Mouse (Mus musculus) 3134 (cell line): ENCODE data around the gene Homer2.

Experiments used
- DNase-seq: peaks from one replicate; pipeline ENCODE4 v3.0.0-alpha.2; 2011; ENCODE audit warnings: low spot score; ENCODE audit not compliant: insufficient read length; ENCODE audit errors: extremely low read depth

Gene Homer2

DNA sequence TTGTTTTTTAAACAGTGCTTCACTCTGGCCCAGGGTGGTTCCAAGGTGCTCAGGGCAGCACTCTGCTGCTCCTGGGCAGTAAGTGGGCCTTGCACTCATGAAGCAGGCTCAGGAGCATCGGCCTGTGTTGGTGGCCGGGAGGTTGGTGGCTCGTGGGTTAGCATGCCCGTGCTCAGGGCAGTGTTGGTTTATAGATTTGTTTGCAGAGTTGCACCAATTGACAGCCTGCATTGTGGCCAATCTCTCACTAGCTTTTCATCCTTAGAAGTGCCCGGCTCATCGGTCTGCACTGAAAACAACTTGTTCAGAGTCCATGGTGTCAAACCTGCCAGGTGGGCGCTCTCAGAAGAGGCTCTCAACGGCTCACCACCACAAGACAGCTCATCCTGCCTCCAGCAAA is 113.9 kb downstream of the Homer2 start:
- no peak for DNase-seq

DNA sequence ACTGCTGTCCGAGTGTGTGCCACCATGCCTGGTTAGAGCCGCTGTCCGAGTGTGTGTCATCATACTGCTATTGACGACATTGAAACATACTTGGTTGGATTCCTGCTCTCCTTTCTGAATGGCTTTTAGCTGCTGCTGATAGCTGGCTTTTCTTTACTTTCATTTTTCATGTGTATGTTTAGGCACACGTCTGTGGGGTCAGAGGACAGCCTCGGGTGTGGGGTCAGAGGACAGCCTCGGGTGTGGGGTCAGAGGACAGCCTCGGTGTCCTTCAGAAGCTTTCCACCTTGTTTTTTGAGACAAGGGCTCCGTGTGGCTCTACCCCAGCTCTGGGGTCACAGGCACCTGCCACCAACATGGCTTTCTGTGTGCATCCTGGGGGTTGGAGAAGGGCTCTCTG is 114.6 kb downstream of the Homer2 start:
- DNase-seq: no peak

DNA sequence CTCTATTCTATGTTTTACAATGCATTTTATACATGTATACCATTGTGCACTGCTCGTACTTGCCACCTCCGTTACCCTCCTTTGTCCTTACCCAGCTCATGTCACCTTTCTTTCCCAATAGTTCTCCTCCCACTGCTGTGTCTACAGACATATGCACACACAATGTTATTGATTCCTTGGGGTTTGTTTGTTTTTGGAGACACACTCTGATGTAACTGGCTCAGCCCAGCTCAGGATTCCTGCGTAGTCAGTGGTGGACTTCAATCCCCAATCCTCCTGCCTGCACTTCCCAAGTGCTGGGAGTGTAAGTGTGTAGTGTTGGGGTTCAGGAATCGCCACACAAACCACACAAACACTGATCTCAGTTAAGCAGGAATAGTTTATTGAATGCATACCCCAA is 120.1 kb downstream of the Homer2 start:
- DNase-seq: no peak

DNA sequence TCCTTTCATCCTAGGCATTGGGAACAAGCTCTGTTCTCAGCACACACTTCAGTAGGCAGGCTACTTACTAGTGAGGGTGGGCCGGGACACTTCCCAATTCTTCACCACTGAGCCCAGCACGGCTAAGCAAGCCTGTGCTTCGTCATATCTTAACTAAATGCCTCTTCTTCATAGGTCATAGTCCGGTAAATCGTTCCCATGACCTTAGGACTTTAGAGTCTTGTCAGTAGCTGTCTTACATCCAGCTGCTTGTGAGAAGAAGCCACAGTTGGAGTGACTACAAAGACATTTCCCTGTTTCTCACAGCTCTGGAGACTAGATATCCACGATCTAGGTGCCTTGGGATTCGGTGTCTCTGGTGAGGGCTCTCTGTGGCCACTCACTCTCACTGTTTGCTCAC is 122.0 kb downstream of the Homer2 start:
- DNase-seq: no peak

DNA sequence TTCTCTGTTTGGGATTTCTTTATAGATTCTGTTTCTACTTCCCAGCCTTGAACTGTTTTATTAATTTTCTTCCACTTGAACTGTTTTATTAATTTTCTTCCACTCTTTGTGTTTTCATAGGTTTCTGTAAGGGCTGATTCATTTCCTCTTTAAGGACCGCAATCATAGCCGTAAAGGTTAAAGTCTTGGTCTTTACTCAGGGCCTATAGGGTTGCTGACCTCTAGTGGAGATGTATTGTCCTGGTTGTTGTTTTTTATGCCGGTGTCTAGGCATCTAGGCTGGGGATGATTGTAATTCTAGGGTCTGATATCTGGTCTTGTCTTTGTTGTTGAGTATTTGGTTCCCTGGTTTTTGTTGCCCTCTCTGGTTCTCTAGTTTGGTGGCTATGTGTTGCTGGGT is 123.8 kb downstream of the Homer2 start:
- no peak for DNase-seq

DNA sequence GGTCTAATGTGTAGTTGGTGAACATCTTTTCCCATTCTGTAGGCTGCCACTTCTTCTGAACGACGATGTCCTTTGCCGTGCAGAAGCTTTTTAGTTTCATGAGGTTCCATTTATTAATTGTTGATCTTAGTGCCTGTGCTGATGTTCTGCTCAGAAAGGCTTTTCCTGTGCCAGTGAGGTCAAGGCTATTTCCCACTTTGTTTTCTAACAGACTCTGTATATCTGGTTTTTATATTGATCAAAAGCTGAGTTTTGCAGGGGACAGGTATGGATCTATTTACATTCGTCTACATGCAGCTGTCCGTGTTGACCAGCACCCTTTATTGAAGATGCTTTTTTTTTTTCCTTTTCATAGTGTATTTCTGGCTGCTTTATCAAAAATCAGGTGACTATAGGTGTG is 128.0 kb downstream of the Homer2 start:
- no peak for DNase-seq

DNA sequence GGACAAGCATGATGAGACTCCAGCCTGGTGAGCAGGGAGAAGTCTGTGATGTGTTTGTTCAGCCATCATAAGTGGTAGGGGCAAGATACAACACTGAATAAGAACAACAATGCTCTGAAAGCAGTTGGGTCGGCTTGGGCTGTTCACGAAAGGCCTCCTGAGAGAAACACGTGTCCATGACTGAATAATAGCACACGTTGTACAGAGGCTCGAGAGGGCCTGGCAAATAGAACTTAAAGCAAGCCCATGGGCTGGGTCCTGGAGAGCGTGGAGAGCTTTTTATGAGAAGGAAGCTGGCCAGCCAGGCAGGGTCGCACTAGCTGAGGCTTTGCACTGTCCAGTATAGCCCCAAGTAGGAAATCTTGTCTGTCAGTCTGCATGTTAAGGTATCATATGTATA is 128.9 kb downstream of the Homer2 start:
- DNase-seq: no peak

DNA sequence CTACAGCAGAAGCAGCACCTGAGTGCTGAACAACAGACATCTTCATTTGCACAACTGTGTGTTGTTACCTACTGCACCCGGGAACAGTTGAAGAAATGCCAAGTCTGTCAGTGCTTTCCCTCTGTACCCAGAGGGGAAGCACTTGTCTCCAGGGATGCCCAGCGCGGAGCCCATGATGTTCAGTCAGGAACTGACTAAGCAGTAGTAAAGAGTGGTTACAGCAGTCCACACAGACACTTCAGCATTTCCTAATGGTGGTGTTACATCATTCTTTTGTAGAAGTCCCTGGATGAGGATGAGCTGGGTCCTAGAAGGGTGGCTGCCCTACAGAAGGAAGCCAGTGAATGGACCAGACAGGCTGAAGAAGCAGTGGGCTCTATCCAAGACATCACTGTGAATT is 129.5 kb downstream of the Homer2 start:
- no peak for DNase-seq

DNA sequence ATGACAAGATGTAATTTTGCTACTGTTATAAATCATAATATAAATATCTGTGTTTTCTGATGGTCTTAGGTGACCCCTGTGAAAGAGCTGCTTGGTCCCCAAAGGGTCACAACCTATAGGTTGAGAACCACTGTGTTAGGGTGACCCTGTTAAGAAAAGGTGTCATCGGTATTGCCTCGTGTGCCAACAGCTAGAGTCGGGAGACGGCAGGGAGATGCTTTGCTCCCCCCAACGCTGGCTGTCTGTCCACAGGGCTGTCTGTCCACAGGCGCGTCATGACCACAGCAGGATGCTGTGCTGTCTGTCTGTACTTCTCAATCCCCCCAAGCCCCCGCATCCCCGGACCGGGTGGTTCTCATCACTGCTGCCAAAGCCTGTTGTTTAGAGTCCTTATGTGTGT is 131.7 kb downstream of the Homer2 start:
- no peak for DNase-seq

DNA sequence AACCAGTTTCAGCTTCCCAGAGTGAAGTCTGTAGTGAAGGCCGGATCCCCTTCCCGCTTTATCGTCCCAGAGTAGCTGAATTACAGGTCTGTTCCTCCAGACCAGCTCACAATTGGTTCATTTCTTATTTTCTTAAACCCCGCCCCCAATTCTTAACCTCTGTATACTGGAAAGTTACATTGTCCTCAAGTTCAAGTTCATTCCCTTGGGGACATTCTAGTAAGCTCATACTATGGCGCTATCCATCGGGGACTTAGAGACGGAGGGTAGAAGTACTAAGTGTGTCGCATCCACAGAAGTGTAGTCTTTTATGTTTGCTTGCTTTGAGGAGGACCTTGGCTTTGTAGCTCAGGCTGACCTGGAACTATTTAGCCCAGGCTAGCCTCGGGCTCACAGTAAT is 133.5 kb downstream of the Homer2 start:
- no peak for DNase-seq

DNA sequence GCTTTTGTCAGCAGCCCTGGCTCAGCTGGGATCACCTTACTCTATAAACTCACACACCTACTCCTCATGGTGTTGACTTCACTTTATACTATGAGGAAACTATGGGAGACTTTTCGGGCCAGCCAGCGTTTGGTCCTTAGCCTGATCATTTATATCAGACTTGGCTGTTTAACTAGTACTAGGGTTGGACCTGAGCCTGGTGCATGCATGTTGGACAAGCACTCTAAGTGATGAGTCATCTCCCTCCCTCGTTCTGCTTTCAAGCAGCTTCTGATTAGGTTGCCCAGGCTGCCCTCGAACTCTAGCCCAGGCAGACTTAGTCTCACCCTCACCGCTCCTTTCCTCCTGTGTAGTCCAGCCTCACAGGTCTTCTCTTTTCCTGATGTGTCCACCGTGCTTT is 133.9 kb downstream of the Homer2 start:
- DNase-seq: peak; percentile 34

DNA sequence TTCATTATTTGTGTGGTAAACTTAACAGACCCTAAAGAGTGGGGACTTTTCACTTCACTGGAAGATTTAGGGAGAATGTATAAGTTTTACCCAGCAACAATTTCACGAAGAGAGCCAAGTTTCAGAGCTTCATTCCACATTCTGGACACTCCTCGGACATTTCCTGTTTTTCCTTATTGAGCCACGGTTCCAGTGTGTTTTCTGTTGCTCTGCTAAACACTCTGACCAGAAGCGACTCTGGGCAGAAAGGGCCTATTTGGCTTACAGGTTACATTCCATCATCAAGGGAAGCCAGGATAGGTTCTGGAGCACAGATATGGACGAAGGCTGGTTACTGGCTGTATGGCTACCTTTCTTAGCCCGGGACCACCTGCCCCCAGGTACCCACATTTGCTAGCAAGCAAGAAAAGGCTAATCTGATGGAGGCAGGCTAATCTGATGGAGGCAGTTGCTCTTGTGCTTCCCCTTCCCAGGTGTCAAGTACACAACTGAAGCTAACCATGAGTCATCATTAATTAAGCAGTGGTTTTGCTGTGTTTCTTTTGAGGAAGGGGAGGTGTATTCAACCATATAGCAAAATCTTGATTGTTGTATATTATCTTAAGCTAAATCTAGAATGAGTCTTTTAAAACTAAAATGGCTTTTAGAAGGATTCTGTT is 134.6 kb downstream of the Homer2 start:
- DNase-seq: no peak

DNA sequence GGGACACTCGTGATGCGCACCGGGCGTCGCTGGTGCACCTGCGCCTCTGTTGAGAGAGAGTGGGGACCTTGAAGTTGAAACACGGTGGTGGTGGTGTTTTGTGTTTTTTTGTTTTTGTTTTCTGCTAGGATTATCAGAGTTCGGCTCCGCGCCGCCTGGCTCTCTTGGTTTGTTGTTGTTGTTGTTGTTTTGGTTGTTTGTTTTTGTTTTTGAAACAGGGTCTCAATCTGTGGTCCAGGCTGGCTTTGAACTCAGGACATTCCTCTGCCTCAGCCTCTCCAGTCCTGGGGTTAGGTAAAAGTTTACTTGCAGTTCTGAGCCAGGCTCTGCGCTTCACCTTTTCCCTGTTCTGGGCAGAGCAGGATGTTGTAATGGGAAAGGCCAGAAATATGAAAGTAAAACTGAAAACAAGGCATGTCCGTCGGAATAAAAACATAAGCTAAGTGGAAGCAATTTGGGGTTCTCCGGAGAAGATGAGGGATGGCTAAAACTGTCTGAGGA is 135.3 kb downstream of the Homer2 start:
- no peak for DNase-seq

DNA sequence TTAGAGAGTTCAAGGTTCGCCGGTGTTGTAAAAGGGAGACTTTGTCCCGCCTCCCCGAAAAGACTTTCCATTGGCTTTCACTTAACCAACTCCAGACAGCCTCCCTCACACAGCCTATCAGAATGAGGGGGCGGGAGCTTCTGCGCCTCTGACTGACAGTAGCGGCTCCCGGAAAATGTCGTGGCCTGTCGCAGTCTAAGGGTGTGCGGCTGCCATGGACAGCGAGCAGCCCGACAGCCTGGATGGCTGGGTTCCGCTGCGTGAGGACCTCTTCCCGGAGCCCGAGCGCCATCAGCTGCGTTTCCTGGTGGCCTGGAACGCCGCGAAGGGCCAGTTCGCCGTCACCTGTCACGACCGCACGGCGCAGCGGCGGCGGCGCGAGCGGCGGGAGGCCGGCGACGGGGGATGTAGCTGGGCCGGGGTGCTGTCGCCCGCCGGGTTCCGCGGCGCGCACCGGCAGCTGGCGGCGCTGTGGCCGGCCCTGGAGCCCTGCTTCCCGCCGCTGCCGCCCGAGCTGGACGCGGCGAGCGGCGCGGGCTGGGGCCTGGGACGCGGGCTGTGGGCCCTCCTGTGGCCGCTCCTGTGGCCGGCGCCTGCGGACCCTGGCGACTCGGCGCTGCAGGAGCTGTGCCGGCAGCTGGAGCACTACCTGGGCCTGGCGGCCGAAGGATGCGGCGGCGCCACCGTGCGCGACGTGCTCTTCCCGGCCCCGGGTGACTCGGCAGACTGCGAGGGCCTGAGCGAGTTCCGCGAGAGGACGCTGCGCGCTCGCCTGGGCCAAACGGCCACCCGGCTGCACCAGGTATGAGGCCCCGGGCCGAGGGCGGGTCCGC is 136.0 kb downstream of the Homer2 start, which contains the start of gene Whamm:
Gene Whamm (plus strand): TSS at position 159 of the 833 bp plus-strand sequence.
- DNase-seq: peak; percentile 84

DNA sequence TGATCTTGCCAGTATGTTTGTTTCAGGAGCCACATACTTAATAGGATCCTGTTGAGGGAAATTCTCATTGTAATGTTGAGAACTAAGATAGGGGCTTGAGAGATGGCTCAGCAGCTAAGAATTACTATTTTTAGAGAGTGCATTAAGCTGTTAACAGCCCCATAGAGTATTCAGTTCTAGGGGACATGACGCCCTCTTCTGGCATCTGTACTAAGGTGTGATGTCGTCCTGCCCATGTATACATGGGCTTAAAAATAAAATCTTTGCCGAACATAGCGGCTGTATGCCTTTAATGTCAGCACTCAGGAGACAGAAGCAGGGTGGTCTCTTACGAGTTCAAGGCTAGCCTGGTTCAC is 136.6 kb downstream of the Homer2 start:
- DNase-seq: no peak

DNA sequence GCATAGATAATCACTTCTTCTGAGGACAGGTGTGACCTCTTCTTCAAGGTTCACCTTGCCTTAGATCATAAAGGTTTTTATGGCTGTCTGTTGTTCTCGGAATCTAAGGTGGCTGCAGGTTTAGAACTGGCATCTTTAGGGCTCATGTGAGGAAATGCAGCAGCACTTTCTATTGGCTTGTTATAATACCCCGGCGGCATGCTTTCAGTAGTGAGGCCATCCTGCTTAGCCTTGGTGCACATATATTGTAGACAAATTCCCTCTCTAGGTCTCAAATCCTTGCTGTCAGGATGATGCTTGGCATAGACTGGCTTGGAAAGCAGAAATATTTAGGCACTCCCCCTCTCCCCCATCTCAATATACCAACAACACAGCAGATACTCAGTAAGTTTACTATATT is 137.1 kb downstream of the Homer2 start:
- no peak for DNase-seq

DNA sequence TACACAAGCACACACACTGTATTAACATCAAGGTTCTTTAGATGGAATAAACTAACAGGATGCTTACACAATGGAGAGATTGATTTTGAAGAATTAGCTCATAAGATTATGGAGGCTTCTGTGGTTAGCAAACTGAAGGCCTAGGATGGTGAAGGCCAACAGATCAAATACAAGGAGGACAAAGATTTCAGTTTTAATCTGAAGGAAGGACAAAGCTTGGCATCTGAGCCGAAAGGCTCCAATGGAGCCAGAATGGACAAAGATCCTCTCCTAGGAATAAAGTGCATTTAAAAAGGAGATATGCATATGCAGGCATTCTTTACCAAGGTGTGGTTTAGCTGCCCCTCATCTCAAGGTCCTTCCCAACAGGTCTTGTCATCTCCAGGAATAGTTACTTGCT is 137.5 kb downstream of the Homer2 start:
- DNase-seq: no peak

DNA sequence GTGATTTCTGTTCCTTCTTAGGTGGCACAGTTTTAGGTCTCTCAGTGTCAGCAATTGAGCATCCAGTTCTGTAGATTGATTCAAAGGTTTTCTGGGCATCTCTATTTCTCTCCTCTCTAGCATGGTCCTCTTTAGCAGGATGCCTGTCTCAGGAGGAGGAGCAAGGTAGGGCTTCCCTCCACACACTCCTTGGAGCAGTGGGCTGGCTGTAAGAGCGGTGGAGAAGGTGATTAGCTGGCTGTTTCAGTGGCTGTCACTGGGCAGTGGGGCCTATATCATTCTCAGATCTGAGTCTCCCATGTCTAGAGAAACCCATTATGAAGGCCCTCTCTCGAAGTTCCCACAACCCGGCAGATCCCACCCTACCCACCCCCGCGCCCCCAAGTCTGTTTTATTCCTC is 139.9 kb downstream of the Homer2 start:
- DNase-seq: no peak

DNA sequence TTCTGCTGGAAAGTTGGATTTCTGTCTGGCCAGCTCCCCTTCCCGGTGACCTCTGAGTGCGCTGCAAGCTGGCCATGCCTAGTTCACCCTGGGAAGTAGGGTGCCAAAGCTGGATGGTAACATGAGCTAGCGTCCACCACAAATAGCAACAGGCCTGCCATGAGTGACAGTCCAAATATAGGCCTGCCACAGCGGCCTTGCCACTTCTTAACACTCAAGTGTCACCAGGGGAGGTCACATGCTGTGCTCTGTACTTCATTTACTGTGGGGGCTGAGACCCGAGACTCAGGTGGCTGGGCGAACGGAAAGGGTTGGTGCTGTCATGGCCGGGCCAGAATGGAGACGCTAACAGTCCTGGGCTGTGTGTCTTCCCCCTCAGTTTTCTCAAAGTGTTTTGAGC is 140.4 kb downstream of the Homer2 start, which contains the start of gene Fsd2:
Gene Fsd2 (minus strand): TSS at position 53 of the 400 bp plus-strand sequence.
- DNase-seq: no peak

DNA sequence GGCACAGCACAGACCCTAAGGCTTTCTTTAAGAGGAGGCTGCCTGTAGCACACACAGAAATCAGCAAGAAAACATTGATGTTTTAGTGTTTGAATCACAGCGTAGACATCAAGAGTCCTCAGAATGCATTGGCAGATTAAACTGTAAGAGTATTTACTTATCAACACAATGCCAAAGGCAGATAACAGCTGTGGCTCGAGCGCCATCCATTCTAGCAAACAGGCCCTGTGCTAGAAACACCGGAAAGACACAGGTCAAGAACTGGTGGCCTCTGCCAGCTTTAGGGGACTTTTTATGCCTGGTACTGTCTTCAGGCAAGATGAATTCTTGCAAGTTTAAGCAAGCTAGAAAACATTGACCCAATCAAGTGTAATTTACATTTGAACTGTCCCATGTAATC is 141.0 kb downstream of the Homer2 start:
- no peak for DNase-seq

DNA sequence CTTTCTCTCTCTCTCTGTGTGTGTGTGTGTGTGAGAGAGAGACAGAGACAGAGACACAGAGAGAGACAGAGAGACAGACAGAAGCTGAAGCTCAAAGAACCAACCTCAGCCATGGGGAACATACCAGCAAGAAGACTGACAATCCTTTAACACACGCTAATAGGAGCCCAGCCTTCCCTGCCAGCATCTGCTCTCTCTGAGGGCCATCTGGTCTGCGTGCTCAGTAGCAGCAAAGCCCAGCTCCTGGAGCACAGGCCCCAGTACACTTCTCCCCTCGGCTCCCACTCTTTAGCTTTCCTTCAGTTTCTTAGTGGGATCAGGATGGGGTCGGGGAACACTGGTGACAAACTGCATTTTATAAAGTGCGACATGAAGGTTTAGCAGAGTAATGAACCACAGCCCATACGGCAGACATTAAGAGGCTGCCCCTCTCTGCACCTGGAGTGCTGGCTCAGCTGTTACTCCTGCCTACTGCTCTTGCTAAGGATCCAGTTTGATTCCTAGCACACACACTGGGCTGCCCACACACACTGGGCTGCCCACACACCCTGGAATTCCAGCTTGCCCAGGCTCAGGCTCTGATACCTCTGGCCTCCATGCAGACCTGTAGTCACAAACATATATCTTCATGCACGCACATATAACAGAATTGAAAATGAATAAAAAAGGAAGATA is 141.8 kb downstream of the Homer2 start:
- DNase-seq: no peak

DNA sequence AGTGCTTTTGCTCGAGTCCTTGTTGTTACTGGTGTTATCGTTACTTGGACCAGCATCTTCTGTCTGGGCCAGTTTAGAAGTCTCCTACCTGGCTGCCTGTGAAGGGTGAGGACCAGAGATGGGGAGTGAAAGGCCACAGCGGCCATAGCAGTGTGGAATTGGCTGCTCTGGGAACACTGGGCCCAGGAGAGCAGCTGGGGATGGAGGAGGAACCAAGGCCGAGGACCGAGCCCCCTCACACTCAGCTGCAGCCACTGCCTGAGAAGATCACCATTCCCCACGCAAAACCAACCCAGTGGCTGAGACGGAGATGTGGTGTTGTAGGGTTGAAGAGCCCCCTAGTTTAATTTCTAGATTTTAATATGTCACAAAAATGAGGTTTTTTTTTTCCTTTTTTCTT is 142.6 kb downstream of the Homer2 start:
- no peak for DNase-seq
